Mouse (Mus musculus) limb, embryonic 14.5 days (tissue): Measurements from ENCODE around the gene Zfp609. TPM values are rescaled to one million over a fixed set of nuclear protein-coding genes. Genes with fewer than 3 reads are reported as not detected.

ENCODE experiments used
- ATAC-seq: fragments of 200-750 bp; cut with Nextera tagmentation; 2 replicates; pipeline ENCODE4 v1.8.0; 2017; ENCODE audit warnings: low read depth, moderate number of reproducible peaks, moderate TSS enrichment; ENCODE audit not compliant: low FRiP score
- DNase-seq: peaks from one replicate; pipeline ENCODE4 v3.0.0-alpha.2; 2015; ENCODE audit warnings: low spot score
- H3K27ac ChIP-seq: fragments of 300-500 bp; sonication (generic); replicated peaks from 2 replicates; pipeline ENCODE4 v1.5.1; 2014; ENCODE audit warnings: low read depth, mild to moderate bottlenecking, low read length, moderate library complexity, mixed read lengths
- H3K27me3 ChIP-seq: fragments of 300-500 bp; sonication (generic); 2 replicates; pipeline ENCODE4 v1.6.1; 2014; ENCODE audit warnings: low read length, mixed read lengths; ENCODE audit not compliant: control insufficient read depth, insufficient read depth
- H3K36me3 ChIP-seq: fragments of 300-500 bp; sonication (generic); 2 replicates; pipeline ENCODE4 v1.6.1; 2014; ENCODE audit warnings: mild to moderate bottlenecking, low read length, moderate library complexity, mixed read lengths; ENCODE audit not compliant: control insufficient read depth, insufficient read depth
- H3K4me1 ChIP-seq: fragments of 300-500 bp; sonication (generic); 2 replicates; pipeline ENCODE4 v1.6.1; 2014; ENCODE audit warnings: antibody characterized with exemption, low read length, mixed read lengths; ENCODE audit not compliant: control insufficient read depth, insufficient read depth
- H3K4me2 ChIP-seq: fragments of 300-500 bp; sonication (generic); replicated peaks from 2 replicates; pipeline ENCODE4 v1.6.1; 2014; ENCODE audit warnings: low read depth, mild to moderate bottlenecking, low read length, moderate library complexity; ENCODE audit not compliant: severe bottlenecking
- H3K4me3 ChIP-seq: fragments of 300-500 bp; sonication (generic); replicated peaks from 2 replicates; pipeline ENCODE4 v1.5.1; 2014; ENCODE audit warnings: low read length
- H3K9ac ChIP-seq: fragments of 300-500 bp; sonication (generic); 2 replicates; pipeline ENCODE4 v1.6.1; 2014; ENCODE audit warnings: mild to moderate bottlenecking, low read depth, low read length, moderate library complexity; ENCODE audit not compliant: severe bottlenecking
- H3K9me3 ChIP-seq: fragments of 300-500 bp; sonication (generic); 2 replicates; pipeline ENCODE4 v1.6.1; 2016; ENCODE audit warnings: low read length; ENCODE audit not compliant: control insufficient read depth
- POLR2A ChIP-seq: fragments of 200-500 bp; IDR thresholded peaks from 2 replicates; pipeline ENCODE4 v1.8.0; 2012; ENCODE audit warnings: inconsistent platforms, mild to moderate bottlenecking, moderate library complexity, borderline replicate concordance; ENCODE audit not compliant: insufficient read depth, insufficient read length; ENCODE audit errors: extremely low read depth
- WGBS: fragments of 180-500 bp; shearing (Covaris S2); extraction: QIAGEN DNeasy Blood & Tissue Kit; methylation state at CpG from one replicate; pipeline ENCODE4 v1.1.7; 2014; 5-methylcytosine and 5-hydroxymethylcytosine counted together
- polyA plus RNA-seq, 2 experiments: library from polyadenylated mRNA; depleted of rRNA in 1 of 2; stranded (reverse) in 1 of 2; unstranded in 1 of 2; fragments of >200 nt; fragmentation: Nextera tagmentation in 1 of 2; extraction: Ambion mirVana in 1 of 2; gene quantifications; 2 replicates each; pipeline versions ENCODE4 v1.2.1 to v1.2.3; 2012 to 2014

The Zfp609 gene
- polyA plus RNA-seq, 2 experiments = 7.3 to 20.3 TPM

DNA sequence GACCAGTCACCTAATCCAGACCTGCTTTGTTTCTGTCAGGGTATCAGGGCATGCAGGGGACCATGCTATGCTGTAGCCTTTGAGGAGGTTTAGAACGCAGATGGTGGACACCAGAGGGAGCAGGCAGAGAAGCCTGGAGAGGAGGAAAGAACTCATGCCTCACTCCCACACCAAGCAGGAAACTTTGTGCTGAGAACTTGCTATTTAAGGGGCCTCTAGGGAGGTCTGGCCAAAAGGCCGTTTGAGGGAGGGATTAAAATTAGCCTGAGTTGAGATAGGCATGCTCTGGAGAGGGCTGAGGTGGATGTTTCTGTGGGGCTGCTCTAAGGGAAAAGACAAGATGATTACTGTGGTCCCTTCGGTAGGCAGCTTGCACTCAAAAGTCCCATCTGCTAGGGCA is 181.4 kb downstream of the Zfp609 start:
- no peak for ATAC-seq
- DNase-seq = no peak
- H3K27ac ChIP-seq = no peak overlapping the region
- H3K4me3 ChIP-seq = no peak overlapping the region
- no peak for TF ChIP-seq POLR2A
- no peak overlapping the region for H3K4me2 ChIP-seq
- no peak overlapping the region for H3K9ac ChIP-seq
- H3K27me3 ChIP-seq = no peaks in the 10 kb centered on the region
- no peaks in the 10 kb centered on the region for H3K9me3 ChIP-seq
- WGBS = 57% methylated on average over 3 of the region's 3 CpGs
- H3K36me3 ChIP-seq = no peaks in the 10 kb centered on the region
- H3K4me1 ChIP-seq = peaks cover 14% of the 10 kb centered on the region

- Histone ChIP-seq H3K4me2 (no peak overlapping the region), H3K27me3 (no peaks in the 10 kb centered on the region), H3K4me1 (peaks cover 18% of the 10 kb centered on the region), H3K9me3 (no peaks in the 10 kb centered on the region), H3K36me3 (no peaks in the 10 kb centered on the region), H3K9ac (no peak overlapping the region), H3K27ac (no peak overlapping the region), H3K4me3 (no peak overlapping the region)
- ATAC-seq (no peak), DNase-seq (no peak)
- TF ChIP-seq POLR2A = no peak
- WGBS = 88% methylated on average over 4 of the region's 4 CpGs
These were observed 182.4 kb downstream of the Zfp609 start for GRCm38 (mm10) chr9:65644960-65645359.

DNA sequence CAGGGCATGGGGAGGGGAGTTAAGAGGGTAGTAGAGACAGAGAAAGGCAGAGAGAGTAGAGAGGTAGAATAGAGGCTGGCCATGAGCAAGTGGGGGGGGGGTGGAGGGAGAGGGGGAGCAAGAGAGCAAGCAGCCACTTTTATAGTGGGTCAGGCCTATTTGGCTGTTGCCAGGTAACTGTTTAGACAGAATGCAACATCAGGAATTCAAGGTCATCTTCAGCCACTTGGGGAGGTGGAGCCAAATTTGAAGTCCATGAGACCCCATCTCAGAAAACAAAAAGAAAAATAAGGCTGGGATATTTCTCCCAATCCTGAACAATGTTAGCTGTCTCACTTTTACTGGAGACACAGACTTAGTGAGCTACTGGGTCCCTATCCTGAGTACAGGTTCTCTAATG is 184.8 kb downstream of the Zfp609 start:
- Histone ChIP-seq H3K4me2 (no peak overlapping the region), H3K4me1 (peaks cover 18% of the 10 kb centered on the region), H3K9me3 (no peaks in the 10 kb centered on the region), H3K36me3 (no peaks in the 10 kb centered on the region), H3K27me3 (no peaks in the 10 kb centered on the region), H3K4me3 (no peak overlapping the region), H3K27ac (no peak overlapping the region), H3K9ac (no peak overlapping the region)
- no peak for TF ChIP-seq POLR2A
- ATAC-seq (no peak), DNase-seq (no peak)

Other genes starting within 250 kb of the Zfp609 start
- 14.2 and 17.1 TPM in 2 replicates for gene Plekho2, start 247.5 kb downstream of the Zfp609 start, polyA plus RNA-seq (2012; rRNA removed)
- gene Plekho2, start 247.5 kb downstream of the Zfp609 start, polyA plus RNA-seq (2014; fragmentation: Nextera tagmentation; extraction: Ambion mirVana) = 14.4 and 14.7 TPM in 2 replicates
- gene Pif1, start 240.4 kb downstream of the Zfp609 start, polyA plus RNA-seq (2012; rRNA removed) = 16.2 and 19.2 TPM in 2 replicates
- gene Pif1, start 240.4 kb downstream of the Zfp609 start, polyA plus RNA-seq (2014; fragmentation: Nextera tagmentation; extraction: Ambion mirVana) = 7.2 and 9.6 TPM in 2 replicates
- 19.3 and 31.9 TPM in 2 replicates for gene Rbpms2, start 197.9 kb downstream of the Zfp609 start, polyA plus RNA-seq (2012; rRNA removed)
- gene Rbpms2, start 197.9 kb downstream of the Zfp609 start, polyA plus RNA-seq (2014; fragmentation: Nextera tagmentation; extraction: Ambion mirVana) = 10.3 and 13.8 TPM in 2 replicates
- 199 and 250 TPM in 2 replicates for gene Oaz2, start 159.6 kb downstream of the Zfp609 start, polyA plus RNA-seq (2012; rRNA removed)
- 221 and 260 TPM in 2 replicates for gene Oaz2, start 159.6 kb downstream of the Zfp609 start, polyA plus RNA-seq (2014; fragmentation: Nextera tagmentation; extraction: Ambion mirVana)
- 75.1 and 109 TPM in 2 replicates for gene Pclaf, start 62.7 kb upstream of the Zfp609 start, polyA plus RNA-seq (2012; rRNA removed)
- gene Pclaf, start 62.7 kb upstream of the Zfp609 start, polyA plus RNA-seq (2014; fragmentation: Nextera tagmentation; extraction: Ambion mirVana) = 115 and 116 TPM in 2 replicates
- 18.8 and 24.8 TPM in 2 replicates for gene Trip4, start 81.2 kb upstream of the Zfp609 start, polyA plus RNA-seq (2012; rRNA removed)
- gene Trip4, start 81.2 kb upstream of the Zfp609 start, polyA plus RNA-seq (2014; fragmentation: Nextera tagmentation; extraction: Ambion mirVana) = 31.2 and 39.3 TPM in 2 replicates
- gene Csnk1g1, start 81.4 kb upstream of the Zfp609 start, polyA plus RNA-seq (2012; rRNA removed) = 12.8 and 12.9 TPM in 2 replicates
- 19.4 and 22.1 TPM in 2 replicates for gene Csnk1g1, start 81.4 kb upstream of the Zfp609 start, polyA plus RNA-seq (2014; fragmentation: Nextera tagmentation; extraction: Ambion mirVana)
- gene Ppib, start 232.7 kb upstream of the Zfp609 start, polyA plus RNA-seq (2012; rRNA removed) = 639 and 826 TPM in 2 replicates
- gene Ppib, start 232.7 kb upstream of the Zfp609 start, polyA plus RNA-seq (2014; fragmentation: Nextera tagmentation; extraction: Ambion mirVana) = 777 and 804 TPM in 2 replicates
- 5.0 and 6.1 TPM in 2 replicates for gene Snx22, start 242.2 kb upstream of the Zfp609 start, polyA plus RNA-seq (2012; rRNA removed)
- 3.1 and 3.2 TPM in 2 replicates for gene Snx22, start 242.2 kb upstream of the Zfp609 start, polyA plus RNA-seq (2014; fragmentation: Nextera tagmentation; extraction: Ambion mirVana)